Mouse (Mus musculus): ENCODE results near the gene Zbtb17.

- TF ChIP-seq CTCF (IDR thresholded peaks at IDR 0.05; ENCODE audit: extremely low read depth, insufficient read length, insufficient replicate concordance, low read depth, low read length) (no peak), POLR2A (IDR thresholded peaks at IDR 0.05; ENCODE audit: low read depth, low read length) (no peak)
Measured at GRCm38 (mm10) chr4:141474431-141474830, 30.0 kb downstream of the Zbtb17 start.

All from small intestine, adult 2 months (tissue).